Mouse (Mus musculus) NIH3T3 (cell line): ENCODE data around the gene Galnt17.
A peak's percentile ranks its signal among the peaks of the same experiment; 100 is the strongest.

Experiments
- DNase-seq: peaks from one replicate; pipeline ENCODE4 v3.0.0-alpha.2; 2012; ENCODE audit warnings: low read depth

Galnt17 gene

DNA sequence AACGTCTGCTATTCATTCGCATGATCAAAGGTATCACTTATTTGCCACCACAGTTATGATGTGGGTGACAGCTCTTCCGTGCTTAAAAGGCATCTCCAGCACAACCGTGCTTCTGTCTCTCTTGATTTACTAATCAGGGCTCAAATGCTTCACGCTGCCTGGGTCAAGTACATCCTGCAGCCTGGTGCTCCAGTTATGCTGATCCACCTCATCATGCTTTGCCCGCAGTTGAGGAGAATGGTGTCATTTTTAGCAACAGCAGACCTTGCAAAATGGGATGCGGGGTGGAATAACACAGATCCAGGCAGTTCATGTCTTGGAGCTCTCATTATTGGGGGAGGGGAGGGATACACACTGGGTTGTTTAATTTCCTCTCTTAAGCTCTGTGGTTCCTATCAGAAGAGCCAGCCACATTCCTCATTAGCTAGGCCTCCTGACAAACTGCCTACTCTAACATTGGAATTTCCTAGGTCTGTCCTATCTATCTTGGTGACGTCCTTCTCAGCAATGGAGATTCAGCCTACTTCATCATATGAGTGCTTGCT is 187.9 kb downstream of the Galnt17 start:
- DNase-seq: no peak

DNA sequence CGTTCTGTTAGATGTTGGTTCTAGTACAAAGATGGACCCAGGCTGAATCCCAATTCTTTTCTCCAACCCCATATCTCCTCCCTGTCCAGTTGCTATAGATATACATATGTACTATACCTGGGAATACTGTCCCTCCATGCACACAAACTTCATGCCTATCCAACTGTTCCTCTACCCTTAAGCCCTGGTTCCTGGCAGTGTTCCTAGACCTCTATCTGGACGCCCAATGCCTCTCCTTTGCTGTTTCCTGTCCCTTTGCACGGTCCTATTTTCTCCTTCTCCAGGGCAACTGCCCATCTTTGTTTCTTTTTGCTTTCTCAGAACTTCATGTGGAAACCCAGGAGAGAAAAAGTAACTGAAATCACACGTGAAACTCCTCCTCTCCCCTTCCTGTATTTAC is 188.4 kb downstream of the Galnt17 start:
- DNase-seq: no peak

DNA sequence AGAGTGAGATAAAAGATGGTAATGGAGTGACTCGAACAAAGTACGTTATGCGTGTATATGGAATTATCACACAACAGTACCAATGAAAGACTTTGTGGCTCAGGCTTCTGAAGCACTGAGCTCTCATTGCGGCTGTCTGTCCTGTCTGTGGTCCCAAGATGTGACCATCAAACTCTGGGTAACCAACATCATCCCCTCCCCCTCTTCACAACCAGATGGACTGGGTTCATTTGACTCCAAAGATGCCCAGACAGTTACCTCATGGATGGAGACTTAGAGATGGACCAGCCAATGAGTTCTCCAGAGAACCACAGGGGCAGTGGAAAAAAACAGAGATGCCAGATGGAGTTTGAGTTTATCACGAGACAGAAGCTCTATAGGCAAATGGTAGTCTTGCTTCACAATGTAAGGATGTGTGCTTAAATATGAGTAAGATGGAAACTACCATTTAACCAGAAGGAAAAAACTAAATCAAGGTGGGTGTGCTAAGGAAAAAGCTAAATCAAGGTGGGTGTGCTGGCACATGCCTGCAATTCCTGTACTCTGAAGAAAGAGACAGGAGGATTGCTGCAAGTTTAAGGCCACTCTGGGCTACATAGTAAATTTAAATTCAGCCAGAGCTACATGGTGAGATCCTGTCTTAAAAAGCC is 190.8 kb downstream of the Galnt17 start:
- DNase-seq: no peak

DNA sequence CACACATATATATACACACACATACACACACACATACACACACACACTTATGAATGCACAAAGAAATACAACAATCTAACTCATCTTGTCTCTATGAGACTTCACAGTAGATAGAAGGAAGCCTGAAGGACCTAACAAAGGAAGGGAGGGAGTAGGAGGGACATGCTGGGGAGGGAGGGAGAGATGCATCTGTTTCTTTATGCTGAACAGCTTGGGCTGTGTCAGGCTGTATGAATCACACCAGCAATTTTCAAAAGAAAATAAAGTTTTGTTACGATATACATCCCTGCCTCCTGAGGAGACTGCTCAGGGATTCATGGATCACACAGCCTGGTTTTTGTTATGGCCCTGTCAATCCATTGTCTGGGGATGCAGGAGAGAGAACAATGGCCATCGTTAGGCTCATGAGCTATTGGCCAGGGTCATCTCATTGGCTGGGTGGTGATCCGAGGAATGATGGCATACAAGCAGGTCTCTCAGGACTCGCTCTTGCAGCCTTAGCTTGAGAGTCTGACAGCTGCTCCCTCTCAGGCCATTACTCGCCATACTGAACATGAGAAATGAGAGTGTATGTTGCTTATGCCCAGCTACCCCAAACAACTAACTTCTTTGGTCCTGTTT is 194.3 kb downstream of the Galnt17 start:
- DNase-seq: peak; percentile 22

DNA sequence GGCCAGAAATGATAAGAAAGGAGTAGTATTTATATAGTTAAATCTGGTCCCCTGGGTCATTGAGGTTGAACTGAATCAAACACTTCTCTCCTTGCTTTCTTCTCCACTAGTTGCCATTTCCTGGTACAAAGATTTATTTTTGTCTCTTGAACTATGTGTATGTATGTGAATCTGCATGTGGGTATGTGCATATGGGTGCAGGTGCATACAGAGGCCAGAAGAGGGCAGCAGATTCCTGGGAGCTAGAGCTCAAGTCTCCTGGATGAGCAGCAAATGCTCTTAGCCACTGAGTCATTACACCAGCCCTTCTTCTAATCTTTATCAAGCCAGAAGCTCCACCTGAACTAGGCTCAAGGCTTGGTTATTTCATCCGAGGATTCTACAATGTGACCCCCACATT is 201.1 kb downstream of the Galnt17 start:
- no peak for DNase-seq

DNA sequence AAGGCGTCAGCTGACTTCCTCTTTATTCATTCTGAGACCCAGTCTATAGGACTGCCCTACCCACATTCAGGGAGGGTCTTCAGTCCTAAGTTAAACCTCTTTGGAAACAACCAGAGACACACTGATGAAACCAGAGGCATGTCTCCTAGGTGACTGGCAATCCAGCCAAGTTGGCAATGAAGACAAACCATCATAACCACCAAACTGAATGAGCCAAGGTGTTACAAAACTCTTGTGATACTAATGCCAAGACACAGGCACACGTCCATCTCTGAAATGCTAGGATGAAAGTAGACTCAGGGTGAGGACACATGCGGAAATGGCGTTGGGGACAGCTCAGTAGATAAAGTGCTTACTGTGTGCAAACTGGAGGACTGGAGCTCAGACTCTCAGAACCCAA is 211.5 kb downstream of the Galnt17 start:
- peak; percentile 25 for DNase-seq

DNA sequence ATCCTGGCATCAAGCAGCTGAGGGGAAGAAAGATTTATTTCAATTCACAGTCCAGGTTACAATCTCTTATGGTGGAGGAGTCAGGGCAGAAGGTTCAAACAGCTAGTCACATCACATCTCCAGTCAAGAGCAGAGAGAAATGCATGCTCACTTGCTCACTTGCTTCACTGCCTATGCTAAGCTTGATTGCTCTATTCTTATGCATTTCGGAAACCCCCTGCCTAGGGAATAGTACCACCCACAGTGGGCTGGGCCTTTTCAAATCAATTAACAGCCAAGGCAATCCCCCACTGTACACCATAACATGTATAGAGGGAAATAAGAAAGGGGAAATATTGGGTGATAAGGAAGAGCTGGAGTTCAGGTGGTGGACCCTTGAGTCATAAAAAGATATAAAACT is 212.7 kb downstream of the Galnt17 start:
- no peak for DNase-seq

DNA sequence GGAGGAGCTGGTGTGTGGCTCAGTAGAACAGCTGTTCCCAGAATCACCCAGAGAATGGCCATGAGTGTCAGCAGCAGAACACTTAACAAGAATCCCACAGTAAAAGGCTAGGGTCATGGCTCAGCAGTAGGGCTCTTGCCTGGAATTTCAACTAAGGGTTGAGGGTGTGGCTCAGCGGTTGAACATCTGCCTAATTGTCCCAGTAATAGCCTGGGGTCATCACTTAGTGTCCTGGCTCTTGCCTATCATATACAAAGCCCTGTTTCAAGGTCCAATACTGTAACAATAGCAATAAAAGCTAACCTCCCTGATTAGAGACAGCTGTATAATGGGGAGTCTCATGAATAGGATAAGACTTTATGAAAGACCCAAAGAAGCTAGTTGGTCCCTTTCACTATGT is 213.5 kb downstream of the Galnt17 start:
- DNase-seq: no peak

DNA sequence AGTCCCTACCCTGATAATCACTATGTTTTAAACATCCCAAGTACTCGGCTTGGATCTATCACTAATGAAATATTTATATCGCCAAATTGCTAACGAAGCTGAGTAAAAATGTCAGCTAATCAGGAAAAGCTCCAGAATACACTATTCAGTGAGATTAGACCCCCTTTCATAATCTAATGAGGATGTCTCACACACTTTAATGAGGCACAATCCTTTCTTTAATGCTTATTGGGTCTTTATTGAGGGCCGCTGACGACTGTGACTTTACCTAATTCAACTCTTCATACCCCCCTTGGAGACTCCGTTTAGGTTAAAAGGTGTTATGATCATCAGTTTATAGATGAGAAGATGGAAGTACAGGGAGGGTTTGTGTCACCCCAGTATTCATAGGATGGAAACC is 214.2 kb downstream of the Galnt17 start:
- no peak for DNase-seq

DNA sequence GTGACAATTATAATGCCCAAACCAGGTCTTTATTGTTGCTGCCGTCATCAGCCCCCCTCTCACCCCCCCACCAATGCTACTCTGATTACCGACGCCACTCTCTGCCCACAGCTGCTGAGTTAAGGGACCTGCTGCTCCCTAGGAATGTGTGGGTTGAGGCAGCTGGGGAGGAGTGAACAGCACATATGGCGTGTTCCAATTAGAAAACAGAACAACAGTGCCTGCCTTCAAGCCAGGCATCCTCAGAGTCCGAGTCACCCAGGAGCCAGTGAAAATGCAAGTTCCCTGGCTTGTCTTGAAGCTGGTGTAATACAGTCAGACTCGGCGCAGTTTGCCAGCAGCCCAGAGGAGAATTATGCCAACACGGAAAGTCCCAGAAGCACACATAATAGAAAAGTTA is 218.4 kb downstream of the Galnt17 start:
- peak; percentile 68 for DNase-seq

DNA sequence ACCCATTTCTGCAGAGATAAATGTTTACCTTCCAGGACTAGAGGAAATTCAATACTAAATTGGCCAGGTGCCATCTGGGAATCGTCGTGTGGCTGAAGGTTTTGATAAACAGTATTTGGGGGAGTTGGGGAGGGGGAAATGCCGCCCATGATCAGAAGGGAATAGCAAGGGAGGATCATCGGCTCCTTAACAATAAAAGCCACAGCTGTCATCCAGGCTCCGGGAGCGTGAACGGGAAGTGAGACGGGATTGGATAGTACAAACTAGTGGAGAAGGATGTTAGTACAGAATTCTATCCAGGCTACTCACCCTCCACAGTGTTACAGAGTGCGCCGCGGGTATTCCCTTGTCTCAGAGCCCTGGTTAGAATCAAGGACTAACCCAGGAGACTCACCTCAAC is 219.4 kb downstream of the Galnt17 start:
- peak; percentile 14 for DNase-seq

DNA sequence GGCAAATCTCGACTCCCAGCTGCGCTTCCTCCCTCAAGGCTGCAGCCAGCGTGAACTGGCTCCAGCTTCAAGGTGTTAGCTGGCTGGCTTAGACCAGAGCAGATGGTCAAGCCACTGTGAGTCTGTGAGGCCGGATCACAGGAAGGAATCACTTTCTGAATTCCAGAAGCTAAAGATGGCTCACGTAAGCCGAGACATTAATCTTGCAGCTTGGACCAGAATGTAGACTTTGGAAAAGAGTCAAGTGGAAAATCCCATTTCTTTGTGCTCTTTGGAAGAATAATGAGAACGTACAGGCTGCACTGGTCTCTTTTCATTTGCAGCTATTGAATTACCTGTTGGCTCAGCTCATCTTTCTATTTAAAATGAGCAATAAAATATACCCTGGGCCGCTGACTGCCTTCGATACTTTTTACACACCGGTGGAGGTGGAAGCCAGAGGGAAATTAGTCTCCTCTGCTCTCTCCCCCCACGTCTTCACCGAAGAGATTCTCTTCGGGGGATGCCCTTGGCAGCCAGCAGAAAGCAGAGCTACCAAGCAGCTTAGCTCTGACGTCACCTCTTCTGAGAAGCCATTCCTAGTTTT is 225.1 kb downstream of the Galnt17 start:
- no peak for DNase-seq

DNA sequence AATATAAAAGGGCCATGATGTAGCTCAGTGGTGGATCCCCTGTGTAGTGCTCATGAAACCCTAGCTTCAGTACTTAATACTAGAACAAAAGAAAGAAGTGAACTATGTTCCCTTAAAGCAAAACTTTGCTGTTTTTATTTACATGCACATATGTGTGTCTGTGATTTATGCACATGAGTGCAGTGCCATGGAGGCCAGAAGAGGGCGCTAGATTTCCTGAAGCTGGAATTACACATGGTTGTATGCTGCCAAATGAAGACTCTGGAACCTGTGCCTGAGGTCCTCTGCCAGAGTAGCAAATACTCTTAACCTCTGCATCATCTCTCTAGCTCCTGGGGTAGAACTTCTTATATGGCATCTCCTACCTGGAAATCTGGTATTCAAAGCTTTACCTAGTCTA is 230.6 kb downstream of the Galnt17 start:
- peak; percentile 5 for DNase-seq

DNA sequence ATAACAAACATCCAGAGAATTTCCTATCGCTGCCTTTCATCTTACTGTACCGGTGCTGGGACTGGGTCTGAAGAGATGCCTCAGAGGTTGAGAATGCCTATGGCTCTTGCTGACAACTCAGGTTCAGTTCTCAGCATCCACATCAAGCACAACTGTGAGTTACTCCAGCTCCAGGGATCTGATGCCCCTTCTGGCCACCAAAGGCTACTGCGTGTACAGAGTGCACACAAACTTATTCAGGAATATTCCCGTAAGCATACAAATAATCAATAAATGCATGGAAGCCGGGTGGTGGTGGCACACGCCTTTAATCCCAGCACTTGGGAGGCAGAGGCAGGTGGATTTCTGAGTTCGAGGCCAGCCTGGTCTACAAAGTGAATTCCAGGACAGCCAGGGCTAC is 232.5 kb downstream of the Galnt17 start:
- no peak for DNase-seq

DNA sequence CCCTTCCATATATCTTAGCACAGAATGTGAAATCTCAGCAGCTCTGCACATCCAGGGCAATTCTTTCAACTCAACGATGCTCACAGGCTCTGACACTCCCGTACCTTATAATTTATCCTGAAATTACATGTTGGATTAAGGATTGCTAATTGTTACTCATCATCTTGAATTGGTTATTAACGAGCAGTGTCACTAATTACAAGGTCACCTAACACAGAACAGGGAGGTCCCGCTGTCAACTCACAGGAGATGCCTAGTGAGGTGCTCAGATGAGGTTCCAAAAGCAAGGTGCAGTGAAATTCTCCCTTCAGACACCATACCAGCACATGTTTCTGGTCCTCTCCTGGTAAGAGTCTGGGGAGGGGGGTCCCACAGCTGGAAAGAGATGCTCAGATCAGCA is 234.0 kb downstream of the Galnt17 start:
- no peak for DNase-seq

DNA sequence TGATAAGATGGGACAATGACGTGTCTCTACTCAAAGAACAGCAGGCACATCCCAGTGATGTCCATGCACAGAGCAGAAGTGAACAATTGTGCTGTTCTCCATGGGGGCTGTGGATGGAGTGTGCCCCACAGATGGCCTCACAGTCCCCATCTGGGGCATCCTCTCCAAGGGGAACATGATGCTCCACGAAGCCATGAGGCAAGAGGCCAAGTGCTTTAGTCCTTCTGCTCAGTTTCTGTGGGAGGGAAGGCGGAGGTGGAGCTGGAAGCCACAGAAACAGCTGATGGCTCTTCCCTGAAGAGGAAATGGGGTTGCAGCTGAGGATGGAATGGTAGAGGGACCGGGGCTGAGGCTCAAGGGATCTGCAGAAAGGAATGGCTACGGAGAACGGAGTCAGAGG is 243.1 kb downstream of the Galnt17 start:
- no peak for DNase-seq

DNA sequence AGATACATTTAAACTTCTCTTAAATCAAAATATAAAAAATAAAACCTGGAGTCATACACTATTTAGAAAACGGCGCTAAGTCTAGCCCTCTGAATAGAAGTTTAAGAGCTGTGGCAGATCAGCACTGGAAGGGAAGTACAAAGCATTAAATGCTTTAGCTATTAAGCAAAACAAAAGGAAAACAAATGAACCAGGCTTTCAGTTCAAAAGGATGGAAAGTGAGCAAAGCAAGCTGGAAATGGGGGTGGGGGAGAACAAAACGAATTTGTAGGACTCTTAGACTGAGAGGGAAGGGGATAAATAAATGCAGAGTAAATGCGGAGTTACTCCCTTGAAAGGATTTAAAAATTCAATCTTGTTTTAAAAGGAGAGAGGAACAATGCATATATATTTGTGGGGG is 259.8 kb downstream of the Galnt17 start:
- DNase-seq: no peak

DNA sequence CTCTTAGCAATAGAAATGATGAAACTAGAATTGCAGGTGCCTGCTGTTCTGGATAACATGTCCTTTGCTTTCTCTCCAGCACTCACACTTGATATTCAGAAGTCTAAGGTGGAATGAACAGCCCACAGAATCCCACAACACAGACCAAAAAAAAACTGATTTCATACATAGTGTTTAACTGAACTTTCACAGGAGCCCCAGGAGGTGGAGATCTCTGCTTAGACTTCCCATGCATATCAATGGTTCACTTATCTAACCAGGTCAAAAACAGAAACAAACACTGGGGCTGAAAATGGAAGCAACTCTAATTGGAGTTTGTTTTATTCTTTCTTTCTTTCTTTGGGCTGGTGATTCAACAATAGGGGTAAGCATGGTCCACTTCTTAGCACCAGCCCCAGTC is 265.2 kb downstream of the Galnt17 start:
- no peak for DNase-seq

DNA sequence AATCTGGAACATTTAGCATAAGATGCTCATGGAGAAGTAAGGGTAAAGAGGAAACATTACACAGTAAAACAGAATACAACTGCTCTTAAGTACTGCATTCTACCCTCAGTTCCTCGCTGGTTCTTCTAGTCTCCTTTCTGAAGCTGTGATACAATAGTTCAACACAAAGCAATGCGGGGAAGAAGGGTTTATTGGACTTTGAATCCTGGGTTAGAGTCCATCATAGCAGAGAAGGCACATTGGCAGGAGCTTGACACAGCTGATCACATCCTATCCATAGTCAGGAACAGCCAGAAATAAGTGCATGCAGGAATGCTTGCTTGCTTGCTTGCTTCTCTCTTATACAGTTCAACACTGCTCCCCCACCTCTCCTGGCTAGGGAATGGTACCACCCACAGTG is 267.9 kb downstream of the Galnt17 start:
- DNase-seq: no peak

DNA sequence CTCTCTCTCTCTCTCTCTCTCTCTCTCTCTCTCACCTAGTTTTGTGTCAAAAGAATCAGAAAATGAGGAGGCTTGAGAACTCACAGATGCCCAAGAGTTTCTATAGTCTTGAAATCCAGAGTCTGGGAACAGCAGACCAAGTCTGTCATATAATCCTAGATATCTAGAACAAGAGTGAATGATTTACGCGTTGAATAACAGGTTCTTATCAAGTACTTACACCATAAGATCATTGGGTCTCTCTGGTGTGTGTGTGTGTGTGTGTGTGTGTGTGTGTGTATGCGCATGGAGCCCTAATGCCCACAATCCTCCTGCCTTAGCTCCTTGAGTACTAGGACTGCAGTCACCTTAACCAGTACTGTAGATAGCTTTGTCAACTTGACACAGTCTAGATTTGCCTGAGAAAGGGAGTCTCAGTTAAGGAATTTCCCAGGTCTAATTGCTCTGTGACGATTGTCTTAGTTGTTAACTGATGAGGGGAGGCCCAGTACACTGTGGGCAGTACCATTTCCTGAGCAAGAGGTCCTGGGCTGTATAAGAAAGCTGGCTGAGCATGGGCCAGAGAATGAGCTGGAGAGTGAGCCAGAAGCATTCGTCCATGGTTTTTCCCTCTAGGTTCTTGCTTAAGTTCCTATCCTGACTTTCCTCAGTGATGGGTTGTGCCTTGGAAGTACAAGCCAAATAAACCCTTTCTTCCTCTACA is 268.5 kb downstream of the Galnt17 start:
- no peak for DNase-seq

DNA sequence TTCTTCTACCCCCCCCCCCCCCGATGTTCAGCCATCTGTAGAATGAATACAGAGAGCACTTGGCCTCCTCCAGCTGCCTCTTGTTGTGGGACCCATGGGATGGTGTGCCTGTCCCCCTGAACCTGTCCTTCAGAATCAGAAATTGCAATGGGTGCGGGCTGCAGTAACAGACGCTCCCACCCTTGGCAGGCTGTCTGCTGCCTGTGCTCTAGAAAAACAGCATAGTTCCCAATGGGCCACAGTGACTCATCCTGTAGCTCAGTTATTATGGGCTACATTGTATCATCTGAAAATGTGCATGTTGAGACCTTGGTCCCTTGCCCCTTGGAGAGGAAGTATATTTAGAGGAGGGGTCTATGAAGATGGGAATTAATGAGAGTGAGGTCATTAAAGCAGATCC is 283.8 kb downstream of the Galnt17 start:
- peak; percentile 31 for DNase-seq

DNA sequence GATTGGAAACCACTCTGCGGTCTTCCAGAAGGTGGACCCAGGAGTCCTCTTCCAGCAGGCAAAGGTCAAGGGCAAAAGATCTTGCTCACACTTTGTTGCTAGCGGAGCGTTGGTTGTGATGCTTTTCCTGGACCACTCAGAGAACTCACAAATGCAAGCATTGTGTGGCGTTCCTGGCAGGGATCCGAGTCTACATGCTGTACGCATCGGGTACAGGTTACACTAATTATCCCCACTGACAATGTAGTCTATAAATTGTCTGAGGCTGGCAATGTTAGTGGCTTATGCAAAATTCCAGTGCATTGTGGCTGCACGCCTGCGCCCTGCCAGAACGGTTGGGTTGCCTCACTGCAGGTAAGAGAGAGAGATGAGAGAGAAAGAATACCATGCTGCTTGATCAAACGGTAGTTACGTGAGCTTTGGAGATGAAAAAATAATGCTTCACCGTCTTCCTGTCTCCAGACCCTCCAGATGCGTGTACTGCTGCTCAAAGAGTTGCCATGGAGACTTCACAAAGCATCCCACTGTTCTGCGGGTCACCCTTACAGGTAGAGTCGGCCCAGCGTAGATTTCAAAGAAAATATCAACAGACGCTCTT is 285.8 kb downstream of the Galnt17 start:
- no peak for DNase-seq

DNA sequence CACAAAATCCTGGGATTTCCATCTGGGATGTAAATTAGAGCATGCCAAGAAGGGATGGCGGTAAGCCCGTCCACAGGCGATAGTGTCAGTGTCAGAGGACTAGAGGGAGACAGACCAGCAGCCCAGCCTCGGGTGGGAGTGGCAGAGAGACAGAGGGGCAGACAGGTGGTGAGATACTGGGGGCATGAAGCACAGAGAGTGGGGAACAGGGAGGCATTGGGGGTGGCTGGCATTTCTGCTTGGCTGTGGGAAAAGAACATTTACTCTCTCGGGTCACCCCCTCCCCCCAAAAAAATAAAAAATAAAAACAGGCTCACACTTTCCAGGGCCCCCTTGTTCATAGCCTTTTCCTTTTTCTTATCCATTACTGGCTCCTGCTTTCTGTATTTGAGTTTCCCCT is 287.4 kb downstream of the Galnt17 start:
- DNase-seq: no peak
